Mouse (Mus musculus) R1 (cell line): ENCODE results near the gene Zfp536.

Experiments used
- DNase-seq: peaks from one replicate; pipeline ENCODE4 v3.0.0-alpha.2; 2018; ENCODE audit warnings: low read depth, low spot score

The Zfp536 gene

DNA sequence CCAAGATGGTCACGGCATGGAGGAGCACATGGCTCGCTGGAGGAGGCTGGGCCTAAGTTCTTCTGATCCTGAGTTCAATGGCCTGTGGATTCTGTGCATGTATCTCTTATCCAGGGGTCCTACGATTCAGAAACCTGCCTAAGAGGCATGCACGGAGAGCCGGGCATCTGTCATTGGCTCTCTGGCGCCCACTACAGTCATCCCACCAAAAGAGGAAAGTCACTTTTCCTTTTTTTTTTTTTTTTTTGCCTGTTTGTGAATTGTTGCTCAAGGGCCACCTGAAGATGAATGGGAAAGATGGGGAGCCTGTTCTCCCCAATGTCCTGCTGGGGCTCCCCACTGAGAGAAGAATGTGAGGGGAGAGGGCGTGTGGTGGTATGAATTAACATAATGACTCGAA is 301.7 kb downstream of the Zfp536 start:
- DNase-seq, result peak; percentile 56

DNA sequence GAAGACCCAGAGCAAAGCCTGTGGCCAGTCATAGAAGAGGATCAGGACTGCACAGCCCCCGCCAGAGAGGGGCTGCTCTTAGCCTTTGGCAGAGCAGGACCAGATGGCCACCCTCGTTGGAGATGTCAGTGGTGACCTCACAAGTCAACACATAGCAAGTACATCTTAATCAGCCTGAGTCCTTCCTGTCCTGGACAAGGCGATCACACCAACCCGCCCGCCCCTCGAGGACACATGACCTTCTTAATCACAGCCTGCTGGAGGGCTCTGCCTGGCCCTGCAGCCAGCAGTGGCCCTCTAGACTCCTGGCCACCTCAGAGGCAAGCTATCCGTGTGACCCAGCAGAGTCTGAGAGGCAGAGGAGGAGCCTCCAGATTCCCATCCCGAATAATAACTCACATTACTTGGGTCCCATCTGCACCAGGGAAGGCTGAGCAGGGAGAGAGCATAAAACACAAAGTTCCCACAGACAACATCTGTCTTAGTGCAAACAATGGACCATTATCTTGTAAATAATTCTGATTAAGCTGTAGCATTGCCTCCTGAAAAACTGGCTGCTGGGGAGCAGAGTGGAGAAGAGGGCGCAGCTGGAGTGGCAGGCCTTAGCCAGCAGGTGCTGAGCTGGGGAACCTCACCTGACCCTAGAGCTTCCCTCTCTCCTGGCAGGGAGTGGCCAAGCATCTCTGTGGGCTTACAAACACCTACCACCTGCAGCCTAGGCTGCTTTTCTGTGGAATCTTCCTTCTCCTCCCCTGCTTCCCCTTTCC is 306.8 kb downstream of the Zfp536 start:
- DNase-seq, result peak; percentile 90

DNA sequence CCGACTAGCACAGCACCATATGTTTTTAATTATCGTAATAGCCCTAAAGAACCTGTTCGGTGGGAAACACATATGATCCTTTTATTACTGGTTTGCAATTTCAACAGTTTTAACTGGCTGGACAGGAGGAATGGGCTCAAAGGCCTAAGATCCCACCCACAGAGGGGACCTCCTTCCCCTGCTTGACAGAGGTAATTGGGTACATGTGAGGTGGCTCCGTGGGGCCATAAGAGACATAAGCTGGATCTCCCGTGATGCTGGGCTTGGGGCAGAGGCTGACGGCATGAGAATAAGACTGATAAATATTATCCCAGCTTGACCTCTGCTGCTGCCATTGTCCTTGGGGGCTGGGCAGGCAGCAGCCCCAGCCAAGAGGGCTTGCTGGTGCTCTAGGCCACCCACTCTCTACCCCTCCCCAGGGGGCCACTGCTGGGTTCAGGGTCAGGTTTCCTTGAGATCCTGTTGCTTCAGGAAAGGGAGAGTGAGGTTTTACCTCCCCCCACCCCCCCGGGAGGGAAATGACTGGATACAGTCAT is 309.2 kb downstream of the Zfp536 start:
- DNase-seq, result no peak

DNA sequence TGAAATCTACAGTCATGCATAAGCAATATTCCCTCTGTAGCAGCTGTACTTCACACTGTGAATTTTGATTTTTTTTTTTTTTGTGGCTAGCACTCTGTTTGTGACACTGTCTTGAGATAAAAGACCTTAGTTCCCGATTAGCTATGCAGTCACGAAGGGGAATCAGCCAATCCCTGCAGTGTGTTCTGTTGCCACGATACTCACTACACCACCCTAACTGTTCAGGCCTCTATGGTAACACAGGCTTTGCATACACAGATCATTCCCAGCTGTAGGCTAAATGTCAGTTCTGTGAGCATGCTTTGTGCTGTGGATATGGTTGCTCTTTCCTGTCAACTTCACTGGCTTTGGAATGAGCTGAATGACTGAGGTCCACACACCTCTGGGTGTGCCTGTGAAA is 325.9 kb downstream of the Zfp536 start:
- DNase-seq, result no peak

DNA sequence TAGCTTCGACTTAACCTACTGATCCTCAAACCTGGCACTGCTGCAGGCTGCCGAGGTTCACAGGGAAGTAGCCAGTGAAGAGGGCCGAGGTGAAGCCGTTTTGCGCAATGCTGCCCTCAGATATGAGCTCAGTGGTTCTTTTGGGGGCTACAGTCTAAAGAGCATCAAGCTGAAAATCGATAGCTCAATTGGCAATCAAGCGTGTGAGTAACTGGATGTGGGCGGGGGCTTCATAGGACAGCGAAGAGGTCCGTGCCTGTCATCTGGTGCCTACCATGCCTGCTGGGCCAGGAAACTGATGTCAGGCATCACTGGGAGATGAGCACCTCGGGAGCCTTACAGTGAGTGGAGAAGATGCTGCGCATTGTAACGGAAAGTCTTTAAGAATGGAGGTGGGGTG is 333.5 kb downstream of the Zfp536 start:
- DNase-seq, result no peak

DNA sequence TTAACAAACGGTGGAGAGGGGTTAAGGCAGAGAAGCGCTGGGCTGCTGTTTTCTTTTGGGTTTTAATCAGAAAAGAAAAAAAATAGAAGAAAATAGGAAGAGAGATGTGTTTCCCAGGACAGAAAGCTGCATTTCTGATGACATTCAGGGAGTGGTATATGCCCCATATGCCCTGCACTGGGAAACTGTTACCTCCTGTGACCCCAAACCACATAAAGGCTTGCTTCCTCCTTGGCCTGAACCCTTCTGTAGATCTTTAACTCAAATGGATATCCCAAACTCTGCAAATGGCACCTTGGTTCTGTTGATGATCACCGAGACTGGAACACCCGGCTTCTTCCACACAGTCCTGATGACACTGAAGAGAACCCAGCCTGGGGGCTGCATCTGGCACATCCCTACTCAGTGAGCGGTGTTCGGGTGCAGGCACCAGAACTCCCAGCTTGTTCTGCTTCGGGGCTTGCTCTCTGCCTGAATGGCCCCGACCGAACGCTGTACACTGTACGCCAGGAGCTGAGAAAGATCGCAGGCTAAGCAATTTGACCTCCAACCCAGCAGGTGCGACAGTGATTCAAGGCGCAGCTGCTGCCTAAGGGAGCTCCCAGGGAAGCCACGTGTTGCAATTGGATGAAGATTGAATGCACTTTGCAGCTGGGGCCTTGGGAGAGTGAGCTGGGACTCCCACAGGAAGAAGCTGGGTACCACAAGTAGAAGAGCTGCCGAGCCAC is 334.2 kb downstream of the Zfp536 start:
- peak; percentile 53 for DNase-seq

DNA sequence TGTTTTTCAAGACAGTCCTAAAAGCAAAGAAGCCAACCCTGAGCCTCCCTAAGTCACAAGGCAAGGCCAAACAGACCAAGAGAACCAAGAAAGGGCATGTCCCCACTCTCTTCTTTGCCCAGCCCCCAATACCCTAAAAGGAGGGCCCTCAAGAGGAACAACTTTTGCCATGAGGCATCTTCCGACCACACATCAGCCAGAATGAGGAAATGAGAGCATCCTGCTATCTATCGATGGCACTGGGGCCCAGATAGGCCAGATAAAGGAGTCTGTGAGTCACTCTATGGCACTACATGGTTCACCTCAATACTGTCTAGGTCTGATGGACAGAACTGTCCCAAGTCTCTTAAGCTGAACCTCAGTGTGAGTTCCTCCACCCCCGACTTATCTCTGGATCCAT is 335.6 kb downstream of the Zfp536 start:
- DNase-seq, result no peak

DNA sequence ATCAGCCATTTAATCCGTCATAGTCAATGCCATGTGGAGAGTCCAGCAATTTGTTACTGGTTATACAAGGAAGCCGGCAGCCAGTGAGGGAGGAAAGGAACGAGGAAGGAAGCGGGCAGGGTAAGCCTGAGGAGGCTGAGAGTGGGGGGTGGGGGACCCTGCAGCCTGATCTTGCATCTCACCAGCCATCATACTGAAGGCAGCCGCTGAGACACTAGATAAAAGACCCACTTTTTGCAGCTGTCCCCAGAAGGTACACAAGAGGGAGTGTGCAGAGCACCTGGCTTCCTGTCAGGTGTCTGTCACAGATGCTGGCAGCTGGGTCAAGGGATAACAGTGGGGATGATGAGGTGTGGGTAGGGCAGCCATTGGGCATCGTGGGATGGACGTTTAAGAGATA is 340.3 kb downstream of the Zfp536 start:
- no peak for DNase-seq

DNA sequence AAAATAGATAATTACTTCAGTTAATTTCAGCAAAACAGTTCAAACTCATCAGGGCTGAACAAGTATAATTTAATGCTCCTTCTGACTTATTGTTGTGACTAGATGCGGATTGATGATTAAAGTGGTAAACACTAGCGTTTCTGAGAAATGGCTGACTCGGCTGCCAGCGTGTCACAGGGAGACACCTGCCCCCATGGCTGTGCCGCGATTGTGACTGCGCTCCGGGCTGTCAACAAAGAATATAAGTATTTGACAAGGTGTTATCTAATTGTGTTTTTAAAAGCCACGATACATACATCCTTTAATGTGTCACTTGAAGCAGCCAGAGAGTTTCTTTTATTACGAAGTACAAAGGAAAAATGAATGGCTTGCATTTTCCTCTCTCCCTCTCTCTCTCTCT is 342.0 kb downstream of the Zfp536 start:
- DNase-seq, result no peak

DNA sequence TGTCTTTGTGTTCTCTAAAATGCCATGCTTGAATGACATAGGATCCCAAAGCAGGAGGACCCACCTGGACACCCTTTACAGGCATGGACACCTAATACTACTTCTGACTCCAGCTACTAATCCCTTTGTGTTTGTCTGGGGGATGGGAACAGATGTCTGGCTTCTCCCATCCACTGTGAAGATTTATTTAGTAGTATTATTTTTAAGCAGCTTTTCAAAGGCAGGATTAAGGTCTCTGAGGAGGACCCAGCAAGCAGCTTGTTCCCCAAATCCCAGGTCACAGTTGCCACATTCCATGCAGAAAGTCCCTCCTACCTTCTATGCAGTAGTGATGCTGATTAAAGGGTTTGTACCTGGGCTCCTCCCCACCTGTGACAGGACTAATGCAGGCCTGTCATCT is 347.4 kb downstream of the Zfp536 start:
- DNase-seq, result no peak

DNA sequence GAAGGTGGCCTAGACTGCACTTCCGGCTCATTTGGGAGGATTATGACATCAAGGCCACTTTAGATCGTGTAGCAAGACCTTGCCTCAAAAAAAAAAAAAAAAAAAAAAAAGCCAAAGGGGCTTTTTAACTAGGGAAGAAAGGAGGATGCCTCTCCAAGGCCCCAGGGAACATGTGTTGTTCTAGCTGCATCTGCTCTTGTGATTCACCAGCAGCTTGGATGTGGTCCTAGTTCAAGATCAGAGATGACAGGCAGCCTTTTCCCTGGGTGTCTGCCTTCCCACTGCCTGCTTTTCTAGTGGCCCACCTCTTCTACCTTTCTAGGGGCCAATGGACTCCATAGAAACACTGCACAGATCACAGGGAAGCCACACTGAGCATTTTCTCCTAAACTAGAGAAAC is 350.5 kb downstream of the Zfp536 start:
- DNase-seq, result no peak
